Mouse (Mus musculus) testis, postnatal 14 days (tissue): ENCODE data around the gene Arid3a.

Experiments used
- DNase-seq: peaks from one replicate; pipeline ENCODE4 v3.0.0; 2021; ENCODE audit warnings: low spot score

The Arid3a gene

DNA sequence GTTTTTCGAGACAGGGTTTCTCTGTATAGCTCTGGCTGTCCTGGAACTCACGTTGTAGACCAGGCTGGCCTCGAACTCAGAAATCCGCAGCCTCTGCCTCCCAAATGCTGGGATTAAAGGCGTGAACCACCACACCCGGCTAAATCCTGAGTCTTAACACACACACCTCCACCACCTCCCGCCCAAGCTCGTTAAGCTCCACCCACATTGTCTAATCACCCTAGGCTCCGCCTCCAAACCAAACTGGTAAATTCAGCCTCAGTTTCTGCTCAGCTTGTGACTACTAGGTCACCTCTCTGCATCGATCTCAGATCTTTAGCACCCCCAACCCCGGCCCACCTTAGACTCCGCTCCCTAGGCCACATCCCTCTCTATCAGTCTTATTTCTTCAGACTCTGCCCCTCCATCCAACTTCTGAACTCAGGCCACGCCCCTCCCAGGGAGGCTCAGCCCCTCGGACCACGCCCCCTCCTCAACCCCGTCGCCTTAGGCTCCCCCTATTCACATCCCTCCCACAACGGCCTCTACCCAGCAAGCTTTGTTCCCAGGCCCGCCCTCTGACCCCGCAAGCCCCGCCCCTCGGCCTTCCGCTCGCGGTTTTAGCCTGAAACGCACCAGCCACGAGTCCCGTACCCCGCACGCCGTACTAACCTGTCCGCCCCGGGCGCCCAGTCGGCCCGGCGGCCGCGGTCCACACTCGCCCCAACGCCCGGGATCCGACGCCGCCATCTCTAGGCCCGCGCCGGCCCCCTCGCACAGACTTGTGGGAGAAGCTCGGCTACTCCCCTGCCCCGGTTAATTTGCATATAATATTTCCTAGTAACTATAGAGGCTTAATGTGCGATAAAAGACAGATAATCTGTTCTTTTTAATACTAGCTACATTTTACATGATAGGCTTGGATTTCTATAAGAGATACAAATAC is 18.4 kb upstream of the Arid3a start, which contains the start of gene Med16:
Gene Med16, minus strand, starts transcription at position 757 of the 925 bp plus-strand sequence.
- peak; percentile 98 for DNase-seq

DNA sequence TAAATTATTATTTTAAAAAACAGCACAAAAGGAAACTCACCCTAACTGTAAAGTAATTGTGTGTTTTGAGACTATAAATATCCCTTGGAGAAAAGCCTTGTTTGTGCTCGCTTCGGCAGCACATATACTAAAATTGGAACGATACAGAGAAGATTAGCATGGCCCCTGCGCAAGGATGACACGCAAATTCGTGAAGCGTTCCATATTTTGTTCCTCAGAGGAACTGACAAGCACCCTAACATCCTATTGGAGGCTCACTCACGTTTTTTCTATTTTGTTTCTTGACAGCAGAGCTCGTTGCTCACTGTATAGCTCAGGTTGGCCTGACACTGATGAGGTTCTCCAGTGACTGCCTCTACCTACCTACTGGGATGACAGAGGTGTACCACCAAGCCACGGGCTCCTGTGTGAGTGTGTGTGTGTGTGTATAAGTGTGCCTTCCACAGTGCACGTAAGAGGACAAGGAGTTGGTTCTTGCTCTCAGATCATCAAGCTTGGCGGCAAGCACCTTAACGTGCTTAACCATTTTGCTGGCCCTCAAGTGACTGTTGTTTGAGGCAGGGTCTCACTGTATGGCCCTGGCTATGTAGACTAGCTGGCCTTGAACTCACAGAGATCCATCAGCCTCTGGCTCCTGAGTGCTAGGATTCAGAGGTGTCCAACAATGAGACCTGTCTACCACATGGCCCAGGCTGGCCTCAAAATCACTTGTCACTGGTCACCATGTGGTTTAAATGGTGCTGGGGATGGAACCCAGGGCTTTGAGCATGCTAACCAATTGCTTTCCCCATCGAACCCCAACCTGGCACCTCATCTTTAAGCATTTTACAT is 17.5 kb upstream of the Arid3a start:
- peak; percentile 48 for DNase-seq

DNA sequence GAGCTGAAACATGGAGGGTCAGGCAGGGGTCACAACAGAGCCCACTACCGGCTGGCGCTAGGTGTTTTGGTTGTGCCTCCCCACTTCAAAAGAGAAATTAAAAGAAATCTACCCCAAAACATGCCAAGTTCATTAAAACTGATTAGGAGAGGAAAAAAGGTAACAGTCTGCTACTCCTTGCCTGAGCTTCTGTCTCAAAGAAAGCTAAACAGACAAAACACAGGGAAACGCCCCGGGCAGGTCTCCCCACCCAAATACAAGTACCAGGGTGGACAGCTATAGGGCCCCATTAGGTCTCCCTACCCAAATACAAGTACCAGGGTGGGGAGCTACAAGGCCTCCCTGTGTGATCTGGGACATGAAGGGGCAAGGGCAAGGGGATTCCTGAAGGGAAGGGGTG is 16.3 kb upstream of the Arid3a start, which contains the start of gene Gm26602:
Gene Gm26602, plus strand, starts transcription at position 301 of the 400 bp plus-strand sequence.
- no peak for DNase-seq

DNA sequence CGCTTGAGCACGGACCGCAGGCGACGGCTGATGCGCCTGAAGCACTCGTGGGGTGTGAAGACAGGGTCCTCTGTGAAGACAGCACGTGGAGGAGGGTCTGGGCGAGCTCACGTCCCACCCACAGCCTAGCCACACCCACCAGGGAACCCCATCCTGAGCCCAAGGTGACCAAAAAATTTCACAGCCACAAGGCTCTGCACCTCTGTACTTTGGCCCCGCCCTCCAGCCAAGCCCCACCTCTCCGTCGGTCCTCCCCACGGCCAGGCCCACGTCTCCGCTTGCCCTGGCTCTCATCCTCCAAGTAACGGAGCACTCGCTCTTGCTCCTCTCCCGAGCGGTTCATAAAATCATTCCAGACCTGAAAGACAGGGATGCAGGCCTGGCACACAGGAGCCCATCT is 14.4 kb upstream of the Arid3a start:
- no peak for DNase-seq

DNA sequence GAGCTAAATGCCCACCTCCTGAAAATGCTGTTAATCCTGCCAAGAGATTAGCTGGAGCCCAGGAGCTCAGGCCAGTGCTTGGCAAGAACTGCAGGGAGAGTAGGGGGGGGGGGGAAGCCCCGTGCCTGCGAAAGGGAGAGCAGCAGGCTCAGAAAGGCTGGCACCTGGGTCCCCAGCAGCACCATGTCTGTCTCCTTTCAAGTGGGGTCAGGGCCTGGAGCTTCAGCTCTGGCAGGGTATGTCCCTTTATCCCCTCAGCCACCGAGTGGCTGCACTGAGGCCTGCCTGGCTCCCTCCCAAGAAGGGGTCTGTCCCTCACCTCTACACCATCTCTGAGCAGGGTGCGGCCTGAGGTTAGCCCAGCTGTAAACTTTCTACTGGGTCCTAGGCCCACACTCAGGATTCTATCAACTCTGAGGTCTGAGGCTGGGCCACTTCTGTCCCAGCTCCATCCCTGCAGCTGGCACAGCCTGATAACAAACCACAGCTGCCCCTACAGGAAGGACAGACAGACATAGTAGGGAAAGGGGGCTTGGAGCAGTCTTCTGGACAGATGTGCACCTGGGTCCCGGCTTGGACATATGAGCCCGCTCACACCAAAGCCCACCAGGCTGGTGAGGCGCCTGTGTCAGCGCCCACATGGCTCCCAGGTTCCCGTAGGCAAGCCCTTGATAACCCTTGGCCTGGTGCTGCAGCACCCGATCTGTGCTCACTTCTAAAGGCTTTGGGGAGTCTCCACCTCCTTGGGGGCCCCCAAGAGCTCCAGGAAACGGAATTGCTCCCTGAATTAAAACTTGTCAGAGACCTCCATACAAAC is 12.5 kb upstream of the Arid3a start:
- no peak for DNase-seq

DNA sequence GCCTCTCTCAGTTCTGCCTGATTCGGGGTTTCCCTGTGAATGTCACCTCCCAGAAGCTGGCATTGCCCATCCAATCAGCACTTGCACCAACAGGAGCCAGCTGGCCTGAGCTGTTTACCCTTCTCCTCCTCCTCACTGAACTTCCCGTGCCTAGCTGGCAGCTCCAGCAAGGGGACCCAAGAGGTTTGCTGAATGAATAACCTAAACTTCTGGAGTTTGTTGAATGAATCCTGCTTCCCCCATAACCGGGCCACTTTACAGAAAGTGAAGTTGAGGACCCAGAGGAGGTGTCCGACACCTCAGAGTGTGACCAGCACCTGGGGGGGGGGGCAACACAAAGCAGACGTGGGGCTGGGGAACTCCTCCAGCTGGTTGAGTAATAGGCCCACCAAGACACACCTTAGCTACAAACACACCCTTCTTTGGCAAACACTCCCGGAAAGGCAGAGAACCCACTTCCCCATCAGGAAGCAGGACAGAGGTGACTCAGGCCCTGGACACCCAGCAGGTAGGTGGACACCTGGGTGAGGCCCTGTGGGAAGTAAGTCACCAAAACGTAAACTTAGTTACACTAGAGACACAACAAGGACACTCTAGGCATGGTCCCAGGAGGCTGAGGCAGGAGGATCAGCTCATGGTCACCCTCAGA is 11.8 kb upstream of the Arid3a start:
- no peak for DNase-seq

DNA sequence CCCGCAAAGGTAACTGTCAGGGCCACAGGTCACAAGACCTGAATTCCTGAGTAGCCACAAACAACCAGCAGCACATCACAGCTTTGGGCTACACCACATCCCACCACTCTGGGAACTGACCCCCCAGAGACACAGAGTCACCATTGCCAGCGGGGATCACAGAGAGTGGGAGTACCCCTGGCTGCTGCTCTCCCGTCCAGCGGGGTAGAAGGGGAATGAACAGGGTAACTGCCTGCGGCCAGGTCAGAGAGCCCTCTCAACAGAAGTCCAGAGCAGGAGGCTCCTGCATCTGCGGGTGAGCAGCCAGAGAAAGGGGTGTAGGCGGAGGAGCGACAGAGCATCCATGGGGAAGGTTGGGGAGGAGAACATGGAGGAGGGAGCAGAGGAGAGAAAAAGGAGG is 10.8 kb upstream of the Arid3a start:
- no peak for DNase-seq

DNA sequence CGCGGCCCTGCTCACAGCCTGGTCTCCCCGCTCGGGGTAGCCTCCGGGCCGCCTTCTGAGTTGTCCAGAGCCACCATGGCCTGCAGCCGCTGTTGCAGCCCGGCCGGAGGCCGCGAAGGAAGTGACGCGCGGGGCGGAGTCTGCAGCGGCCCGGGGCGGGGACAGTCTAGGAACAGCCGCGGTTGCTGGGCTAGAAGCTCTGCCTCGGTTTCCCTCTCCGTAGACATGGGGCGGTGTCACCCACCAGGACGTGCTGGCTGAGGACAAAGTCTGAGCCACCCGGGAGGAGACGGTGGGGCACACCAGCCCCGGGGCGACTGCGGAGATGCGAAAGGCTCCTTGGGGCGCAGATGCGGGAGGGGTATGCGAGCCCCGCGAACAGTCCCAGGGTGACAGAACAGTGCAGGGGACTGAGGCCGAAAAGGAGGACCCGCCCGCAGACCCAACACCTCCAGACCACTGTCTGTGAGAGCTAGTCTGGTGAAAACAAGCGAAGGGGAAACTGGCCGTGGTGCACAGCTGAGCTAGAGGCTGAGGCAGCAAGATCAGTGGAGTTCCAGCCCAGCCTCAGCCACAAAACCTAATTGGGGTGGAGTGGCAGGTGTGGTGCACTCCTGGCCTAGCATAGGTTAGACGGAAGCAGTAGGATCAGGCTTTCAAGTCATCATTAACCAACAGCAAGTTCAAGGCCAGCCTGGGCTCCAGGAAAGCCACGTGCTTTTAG is 9.9 kb upstream of the Arid3a start, which contains the start of gene Kiss1r:
Gene Kiss1r, plus strand, starts transcription at position 164 of the 724 bp plus-strand sequence.
- peak; percentile 77 for DNase-seq

DNA sequence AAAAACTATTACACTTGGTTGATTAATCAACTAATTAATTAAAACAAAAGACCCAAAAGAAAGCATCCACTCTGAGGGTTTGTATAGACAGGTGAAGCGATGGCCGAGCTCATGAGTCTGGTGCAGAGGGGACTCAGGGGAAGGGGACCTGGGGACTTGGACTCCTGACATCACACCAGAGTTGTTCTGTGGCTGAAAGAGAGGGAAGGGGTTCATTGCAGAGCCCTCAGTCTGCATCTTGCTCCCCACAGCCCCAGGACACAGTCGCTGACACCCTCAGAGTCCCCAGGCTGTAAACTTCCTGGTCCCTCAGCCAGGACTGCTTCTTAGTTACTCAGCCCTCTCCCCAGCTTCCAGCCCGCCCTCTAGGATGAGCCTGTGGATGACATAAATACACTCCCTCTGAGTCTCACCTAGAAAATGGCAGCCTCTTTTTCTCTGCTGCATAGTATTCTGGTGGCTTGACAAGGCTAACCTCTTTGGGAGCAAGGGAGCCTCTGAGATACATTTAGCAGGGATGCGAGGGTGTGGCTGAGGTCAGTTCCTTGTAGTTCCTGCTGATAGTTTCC is 9.2 kb upstream of the Arid3a start:
- DNase-seq: no peak

DNA sequence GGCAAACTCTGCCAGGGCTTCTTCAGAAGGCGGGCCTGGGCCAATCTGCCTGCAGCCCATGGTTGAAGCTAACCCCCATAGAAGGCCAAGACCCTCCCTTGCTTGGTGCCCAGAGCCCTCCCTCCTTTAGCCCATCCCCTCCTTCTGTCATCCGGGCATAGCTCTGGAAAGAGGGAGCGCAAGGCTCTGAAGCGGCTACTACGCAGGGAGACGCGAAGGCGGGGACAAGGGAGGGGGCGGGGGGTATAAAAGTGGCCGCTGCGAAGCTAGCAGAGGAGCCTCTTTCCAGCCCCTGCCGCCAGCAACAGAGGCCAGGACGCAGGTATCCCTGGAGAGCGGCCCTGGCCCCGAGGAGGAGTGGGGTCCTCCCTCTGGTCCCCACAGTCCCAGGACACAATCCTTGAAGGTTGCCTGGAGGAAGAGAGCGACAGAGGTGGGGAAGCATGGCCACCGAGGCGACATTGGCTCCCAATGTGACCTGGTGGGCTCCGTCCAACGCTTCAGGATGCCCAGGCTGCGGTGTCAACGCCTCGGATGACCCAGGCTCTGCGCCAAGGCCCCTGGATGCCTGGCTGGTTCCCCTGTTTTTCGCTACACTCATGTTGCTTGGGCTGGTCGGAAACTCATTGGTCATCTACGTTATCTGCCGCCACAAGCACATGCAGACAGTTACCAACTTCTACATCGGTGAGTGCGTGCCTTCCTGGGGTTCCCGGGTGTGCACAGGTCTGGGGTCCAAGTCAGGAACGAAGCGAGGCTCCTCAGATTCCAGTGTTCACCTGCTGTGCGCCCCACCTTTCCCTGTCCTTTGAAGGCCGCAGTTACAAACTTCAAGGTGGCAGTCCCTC is 8.4 kb upstream of the Arid3a start:
- no peak for DNase-seq

DNA sequence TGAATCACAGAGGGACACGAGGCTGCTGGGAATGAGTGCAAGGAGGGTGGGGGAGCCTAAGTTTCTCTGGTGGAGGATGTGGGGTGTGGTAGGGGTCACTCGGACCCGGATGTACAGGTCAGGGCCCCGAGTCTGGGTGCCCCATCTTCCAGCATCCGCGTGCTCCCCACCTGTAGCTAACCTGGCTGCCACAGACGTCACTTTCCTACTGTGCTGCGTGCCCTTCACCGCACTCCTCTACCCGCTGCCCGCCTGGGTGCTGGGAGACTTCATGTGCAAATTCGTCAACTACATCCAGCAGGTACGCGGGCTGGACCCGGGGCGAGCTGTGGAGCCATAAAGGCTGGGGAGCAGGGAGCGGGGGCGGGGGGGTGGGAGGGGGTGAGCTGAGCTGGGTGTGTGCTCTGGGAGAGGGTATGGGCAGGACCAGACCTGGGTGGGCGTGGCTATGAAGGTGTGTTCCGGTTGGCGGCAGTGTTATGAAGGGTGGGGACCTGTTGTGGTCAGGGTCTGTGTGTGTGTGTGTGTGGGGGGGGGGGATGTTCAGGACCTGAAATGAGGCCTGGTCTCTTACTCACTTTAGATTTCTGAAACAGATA is 7.5 kb upstream of the Arid3a start:
- no peak for DNase-seq

DNA sequence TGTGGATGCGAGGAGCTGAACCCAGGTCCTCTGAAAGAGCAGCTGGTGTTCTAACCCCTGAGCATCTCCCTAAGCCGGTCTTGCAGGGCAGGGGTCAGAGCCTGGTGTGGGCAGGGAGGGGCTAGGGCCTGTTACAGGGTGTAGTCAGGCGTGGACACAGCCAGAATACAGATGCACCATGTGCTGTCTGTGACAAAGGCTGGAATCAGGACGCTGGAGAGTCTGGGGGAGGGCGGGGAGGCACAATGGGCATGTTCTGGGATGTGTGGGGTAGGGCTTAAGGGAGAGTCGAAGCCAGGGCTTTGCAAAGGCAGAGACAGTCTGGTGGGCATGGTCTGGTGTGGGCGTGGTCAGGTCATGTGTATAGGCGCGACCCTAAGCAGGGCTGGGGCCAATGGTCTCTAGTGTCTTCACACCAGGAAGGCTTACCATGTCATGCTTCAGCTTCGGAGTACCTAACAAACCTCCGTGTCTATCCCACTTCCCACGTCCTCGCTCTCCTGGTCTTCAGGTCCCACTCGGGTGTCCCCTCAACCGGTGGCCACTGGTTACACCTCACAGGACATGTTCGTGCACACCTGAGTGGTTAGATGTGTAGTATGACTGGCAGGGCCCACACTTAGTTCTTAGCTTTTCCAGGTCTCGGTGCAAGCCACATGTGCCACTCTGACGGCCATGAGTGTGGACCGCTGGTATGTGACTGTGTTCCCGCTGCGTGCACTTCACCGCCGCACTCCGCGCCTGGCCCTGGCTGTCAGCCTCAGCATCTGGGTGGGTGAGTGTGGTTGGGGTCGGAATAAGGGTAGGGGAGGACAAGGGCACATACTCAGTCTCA is 6.6 kb upstream of the Arid3a start:
- DNase-seq: no peak

DNA sequence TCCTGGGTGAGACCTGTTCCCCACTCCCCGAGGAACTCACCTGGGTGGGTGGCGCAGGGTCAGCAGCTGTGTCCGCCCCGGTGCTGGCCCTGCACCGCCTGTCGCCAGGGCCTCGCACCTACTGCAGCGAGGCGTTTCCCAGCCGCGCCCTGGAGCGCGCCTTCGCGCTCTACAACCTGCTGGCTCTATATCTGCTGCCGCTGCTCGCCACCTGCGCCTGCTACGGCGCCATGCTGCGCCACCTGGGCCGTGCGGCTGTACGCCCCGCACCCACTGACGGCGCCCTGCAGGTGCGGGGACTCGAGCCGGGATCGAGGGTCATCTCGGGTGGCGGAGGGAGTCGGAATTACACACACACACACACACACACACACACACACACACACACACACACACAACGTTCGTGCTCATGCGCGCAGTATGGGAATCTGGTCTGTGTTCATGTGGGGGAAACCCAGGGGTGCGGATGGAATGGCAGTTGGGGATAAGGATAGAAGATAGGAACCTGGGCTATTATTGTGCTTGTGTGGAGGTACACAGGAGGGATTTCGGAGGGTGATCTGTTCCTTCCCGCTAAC is 5.8 kb upstream of the Arid3a start, which contains the start of gene R3hdm4:
Gene R3hdm4, minus strand, starts transcription at position 251 of the 578 bp plus-strand sequence.
- no peak for DNase-seq

DNA sequence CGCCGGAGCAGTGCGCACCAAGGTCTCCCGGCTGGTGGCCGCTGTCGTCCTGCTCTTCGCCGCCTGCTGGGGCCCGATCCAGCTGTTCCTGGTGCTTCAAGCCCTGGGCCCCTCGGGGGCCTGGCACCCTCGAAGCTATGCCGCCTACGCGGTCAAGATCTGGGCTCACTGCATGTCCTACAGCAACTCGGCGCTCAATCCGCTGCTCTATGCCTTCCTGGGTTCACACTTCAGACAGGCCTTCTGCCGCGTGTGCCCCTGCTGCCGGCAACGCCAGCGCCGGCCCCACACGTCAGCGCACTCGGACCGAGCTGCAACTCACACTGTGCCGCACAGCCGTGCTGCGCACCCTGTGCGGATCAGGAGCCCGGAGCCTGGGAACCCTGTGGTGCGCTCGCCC is 5.3 kb upstream of the Arid3a start:
- DNase-seq: no peak

DNA sequence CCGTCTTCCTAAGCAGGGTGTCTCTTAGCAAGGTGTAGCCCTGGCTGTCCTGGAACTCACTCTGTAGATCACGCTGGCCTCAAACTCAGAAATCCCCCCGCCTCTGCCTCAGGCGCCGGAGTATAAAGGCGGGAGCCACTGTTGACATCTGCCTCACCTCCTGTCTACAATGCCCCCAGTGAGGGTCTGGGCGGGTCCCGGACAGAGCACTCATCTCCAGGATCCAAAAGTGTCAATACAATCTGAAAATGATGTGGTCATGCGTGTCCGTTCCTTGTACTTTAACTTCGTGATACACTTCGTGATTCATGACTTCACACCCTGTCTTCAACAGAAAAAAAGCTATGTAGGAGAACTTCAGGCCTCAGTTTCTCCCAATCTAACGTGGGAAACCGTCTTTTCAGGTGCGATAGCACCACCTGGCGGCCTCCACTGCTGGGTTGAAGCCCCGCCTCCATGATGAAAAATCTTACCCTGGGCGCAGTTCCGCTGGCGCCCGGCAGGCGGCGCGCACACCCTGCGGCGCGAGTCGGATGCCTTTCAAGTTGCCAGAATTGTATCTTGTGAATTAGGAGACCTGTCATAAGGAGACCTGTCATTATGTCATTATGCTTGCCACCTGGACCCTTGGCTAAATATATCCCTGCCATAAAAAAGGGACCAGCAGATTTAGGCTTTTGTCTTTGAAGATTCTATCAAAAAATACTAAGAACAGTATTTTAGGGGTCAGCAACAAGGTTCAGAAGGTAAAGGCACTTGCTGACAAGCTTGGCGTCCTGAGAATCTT is 1.7 kb upstream of the Arid3a start:
- DNase-seq: peak; percentile 87

DNA sequence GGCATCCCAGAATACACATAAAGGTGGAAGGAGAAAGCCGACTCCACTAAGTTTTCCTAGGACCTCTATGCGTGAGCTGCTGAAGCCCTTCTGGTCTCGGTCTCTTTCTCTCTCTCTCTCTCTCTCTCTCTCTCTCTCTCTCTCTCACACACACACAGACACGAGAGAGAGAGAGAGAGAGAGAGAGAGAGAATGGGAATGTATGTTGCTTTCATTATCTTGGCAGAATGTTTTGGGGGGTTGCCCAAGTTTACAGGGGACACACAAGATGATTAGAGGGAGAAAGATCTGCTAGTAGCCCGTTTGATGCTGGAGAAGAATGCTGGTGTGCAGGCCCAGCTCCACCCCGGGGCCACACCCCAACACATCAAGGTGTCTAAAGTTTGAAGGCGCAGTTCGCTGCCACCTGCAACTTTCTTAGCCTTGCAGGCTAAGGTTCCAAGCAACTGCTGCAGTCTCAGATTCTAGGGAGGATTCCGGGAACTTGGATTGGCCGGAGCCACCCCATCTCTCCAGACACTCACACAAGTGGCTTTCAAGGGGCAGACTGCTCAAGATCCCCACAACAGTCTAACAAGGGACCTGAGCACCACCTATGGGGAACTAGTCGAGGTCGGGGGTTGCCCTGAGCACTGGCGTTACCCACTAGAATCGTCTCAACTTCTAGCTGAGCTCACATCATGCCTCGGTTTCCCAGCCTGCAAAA is 905 bp upstream of the Arid3a start:
- no peak for DNase-seq
